Mouse (Mus musculus): ENCODE data around the gene B4galt3.

GRCm38 (mm10) chr1:171249913-171250600 lies 20.1 kb upstream of the B4galt3 start, which contains the start of gene Adamts4:
- no peak for TF ChIP-seq CTCF (IDR thresholded peaks at IDR 0.05; ENCODE audit: low read depth, low read length)
- no peak for TF ChIP-seq GATA1 (IDR thresholded peaks at IDR 0.05; ENCODE audit: borderline replicate concordance, low read length)
- TF ChIP-seq GATA2 (IDR thresholded peaks at IDR 0.05; ENCODE audit: borderline replicate concordance, low read depth, low read length): no peak

Data from G1E (cell line).